Mouse (Mus musculus) adrenal gland, postnatal 4 days (tissue): ENCODE measurements around the gene Coro2b. TPM values are rescaled to one million over a fixed set of nuclear protein-coding genes. Genes with fewer than 3 reads are reported as not detected.

Experiments used
- DNase-seq, 2 experiments: peaks; one replicate each; pipeline ENCODE4 v3.0.0; 2021 to 2022; ENCODE audit warnings: low spot score in 2 of 2, mixed read lengths in 2 of 2
- long read RNA-seq, 2 experiments: library from polyadenylated mRNA; stranded (forward); transcript quantifications; one replicate each; pipeline ENCODE4 v2.0.0; 2021
- total RNA-seq, 2 experiments: library from RNA; stranded (reverse); gene quantifications; 2 replicates each; pipeline ENCODE4 v1.2.3; 2021

The Coro2b gene
- 10 to 100 TPM; 28.4 to 32.6 TPM for total RNA-seq
- long read RNA-seq, experiment 1, partial matches to known transcripts, result 1 of 5 reads
- long read RNA-seq, experiment 1, other reads (novel, unspliced or antisense), result 3 of 5 reads
- long read RNA-seq, experiment 2, partial matches to known transcripts, result 0 of 15 reads
- long read RNA-seq, experiment 2, other reads (novel, unspliced or antisense), result 13 of 15 reads

DNA sequence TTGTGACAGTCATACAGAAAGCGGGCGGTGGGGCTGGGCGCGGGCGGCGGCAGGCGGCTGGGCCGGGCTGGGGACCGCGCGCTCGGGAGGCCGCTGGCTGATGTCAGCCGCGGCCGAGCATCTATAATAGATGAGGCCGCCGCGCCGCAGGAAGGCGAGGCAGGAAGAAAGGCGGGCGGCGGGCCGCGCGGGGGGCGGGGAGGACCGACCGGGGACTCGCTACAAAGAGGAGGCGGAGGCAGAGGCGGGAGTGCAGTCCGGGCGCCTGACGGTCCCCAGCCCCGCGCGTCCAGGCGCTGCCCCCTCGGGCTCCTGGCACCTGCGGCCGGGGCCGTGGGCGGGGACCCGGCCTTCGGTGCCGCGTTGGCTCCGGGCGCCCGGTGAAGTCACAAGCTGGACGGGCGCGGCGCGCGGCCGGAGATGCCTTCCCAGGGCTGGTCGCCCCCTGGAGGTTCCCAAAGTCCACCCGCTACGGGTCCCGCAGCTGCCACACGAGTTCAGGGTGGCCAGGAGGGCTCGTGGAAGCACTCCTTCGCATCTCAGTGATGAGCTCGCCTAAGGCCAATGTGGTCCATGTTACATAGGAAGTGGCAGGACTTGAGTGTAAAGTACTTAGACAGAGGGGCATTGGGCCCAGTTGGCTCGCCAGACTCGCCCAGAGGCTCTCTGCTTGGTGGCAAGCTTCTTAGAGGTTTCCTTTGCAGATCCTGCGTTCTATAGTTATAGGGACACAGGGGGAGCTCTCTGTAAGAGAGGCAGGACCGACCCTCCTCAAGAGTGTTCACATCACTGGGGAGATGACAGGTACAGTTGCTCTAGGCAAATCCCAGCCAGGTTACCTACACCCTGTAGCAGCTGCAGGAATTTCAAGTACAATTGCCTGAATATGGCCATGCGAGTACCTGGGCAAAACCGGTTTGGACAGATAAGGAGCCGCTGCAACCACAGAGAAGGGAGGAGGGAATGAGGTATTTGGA lies at the start of gene Coro2b:
Gene Coro2b, minus strand, starts transcription at position 390 of the 977 bp plus-strand sequence.
- no peak for DNase-seq

DNA sequence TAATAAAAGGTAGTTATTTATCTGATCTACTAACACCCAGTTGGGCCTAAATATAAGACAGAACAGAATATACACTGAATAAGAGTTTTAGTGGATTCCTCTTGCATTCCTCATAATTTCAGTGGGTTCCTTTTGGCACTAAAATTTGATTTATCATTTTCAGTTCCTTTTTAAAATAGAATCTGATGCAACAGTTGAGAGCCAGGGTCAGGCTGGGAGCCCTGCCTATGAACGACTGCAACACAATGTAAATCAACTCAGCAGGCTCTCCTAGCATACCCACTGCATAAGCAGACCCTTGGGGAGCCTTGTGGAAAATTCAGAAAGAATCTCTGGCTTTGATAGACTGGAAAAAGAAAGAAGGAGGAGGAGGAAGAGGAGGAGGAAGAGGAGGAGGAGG lies 40.7 kb upstream of the Coro2b start:
- no peak for DNase-seq

DNA sequence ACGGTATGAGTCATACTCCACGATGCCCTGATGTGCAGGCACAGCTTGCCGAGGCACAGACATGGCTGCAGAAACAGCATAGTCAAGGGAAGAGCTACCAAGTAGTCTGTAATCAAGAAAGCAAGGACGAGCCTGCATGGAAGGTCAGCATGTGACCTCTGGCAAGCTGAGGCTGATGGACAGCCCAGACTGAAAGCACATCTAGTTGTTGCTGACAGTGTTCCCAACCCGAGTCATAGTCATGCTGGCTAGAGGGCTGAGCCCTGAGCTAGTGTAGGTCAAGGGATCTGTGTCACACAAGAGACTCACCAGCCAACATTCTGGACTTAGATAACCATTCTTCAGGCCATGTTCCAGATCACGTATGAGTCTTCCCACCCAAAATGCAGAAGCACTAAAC lies 32.3 kb upstream of the Coro2b start:
- peak in 1 of 2 experiments; percentile 32 for DNase-seq

DNA sequence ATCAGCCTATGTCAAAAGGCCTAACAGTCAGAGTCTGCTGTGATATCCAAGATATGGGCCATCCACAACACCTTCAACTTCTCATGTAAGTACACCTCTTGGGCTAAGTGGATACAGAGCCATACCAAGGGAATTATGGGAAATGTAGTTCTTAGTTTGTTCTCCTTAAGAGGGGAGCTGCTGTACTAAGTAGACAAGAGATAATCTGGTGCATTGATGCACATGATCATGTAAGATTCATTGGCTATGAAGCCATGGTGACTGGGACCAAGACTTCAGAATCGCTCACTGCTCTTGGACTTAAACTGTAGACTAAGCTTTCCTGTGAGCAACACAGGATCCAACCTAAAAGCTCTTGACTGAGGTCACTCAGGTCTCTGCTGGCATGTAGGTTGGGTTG lies 31.0 kb upstream of the Coro2b start:
- no peak for DNase-seq

DNA sequence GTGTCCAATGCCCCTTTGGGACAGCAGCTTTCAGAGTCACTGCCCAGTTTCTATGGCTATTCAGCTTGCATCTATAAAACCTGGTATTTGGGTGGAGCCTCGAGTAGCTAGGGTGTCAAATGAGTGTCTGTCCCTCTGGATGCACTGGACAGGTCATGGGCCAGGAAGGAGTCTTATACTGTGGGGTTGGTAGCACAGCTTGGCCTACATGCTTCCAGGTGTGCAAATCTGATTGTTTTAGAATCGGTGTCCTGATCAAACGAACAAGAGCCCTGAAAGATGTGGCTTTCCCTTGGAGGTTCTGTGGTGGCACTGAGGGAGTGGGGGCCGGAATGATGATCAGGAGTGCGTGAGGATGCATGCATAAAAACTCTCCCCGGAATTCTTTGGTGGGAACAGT lies 25.4 kb upstream of the Coro2b start:
- no peak for DNase-seq

DNA sequence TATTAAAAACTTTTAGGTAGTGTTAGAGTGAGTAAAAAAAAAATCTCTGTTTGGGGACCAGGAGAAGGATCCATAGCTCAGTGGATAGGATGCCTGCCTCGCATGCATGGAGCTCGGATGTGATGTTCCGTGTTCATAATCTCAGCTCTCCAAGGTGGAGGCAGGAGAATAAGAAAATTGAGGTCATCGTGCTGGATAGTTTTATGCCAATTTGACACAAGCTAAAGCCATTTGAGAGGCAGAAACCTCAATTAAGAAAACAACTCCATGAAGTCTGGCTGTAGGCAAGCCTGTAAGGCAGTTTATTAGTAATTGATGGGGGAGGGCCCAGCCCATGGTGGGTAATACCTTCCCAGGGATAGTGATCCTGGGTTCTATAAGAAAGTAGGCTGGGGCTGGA lies 23.6 kb upstream of the Coro2b start:
- no peak for DNase-seq

DNA sequence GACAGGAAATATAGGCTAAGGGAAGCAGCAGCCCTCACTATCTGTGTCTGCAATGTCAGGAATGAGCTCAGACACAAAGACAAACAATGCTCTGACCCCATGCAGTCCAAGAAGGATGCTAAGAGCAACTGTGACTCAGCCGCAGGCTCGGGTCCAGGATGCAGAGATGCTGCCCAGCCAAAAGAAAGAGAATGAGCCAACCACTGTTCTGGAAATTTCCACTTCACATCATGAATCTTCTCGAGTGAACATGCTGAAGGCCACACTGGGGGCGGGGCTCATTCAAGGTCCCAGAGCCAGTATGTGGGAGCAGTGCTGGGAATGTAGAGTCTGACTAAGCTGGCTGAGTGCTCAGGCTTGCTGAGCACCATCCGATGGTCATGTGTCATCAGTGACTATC lies 23.2 kb upstream of the Coro2b start:
- peak; percentile 48 to 79 for DNase-seq

DNA sequence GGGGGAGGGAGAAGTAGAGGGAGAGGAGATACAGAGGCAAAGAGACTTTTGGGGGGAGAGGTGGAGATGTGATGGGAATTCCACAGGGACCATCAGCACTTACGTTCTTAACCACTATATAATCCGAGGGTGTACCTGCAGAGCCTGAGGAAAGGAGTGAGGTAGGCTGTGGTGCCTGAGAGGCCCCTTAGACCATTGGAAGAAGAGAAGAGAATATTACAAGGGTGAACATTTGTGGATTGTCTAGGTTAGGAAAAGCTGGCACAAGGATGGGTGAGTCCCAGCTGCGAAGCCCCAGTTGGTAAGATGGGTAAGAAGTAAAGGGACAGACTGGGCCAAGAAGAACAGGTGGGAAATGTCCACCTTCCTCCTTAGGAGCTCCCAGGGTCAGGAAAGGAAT lies 22.6 kb upstream of the Coro2b start:
- no peak for DNase-seq

DNA sequence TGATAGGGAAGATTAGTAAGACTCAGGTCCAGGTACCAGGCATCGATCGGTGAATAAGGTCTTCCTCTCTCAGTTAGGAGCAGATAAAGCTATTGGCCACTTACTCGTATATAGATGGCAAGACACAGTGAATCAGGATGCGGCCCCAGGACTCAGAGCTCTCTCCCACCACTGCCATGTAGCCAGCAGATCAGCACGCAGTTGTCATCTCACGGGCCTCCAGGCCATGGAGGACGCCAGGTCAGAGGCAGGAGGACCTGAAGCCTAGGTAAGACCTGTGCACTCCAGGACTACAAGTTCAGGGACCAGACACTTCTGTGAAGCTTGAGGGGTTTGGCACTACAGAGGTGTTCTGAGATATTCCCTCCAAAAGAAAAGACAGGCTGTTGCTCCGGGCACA lies 21.2 kb upstream of the Coro2b start:
- no peak for DNase-seq

DNA sequence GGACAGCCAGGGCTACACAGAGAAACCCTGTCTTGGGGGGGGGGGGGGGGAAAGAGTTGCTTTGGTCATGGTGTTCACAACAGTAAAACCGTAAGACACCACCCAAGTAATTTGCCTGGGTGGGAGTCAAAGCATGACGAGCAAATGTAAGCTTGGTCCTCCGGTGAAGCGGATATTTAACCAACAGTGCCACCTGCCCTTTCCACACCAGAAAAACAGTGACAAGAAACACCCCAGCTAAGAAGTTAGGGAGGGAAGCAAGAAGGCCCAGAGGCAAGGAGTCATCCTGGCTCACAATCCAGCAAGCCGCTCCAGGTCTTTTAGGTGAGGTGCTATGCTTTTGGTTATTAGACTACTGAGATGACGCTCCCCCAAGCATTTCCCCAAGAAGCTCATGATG lies 19.9 kb upstream of the Coro2b start:
- DNase-seq, result no peak

DNA sequence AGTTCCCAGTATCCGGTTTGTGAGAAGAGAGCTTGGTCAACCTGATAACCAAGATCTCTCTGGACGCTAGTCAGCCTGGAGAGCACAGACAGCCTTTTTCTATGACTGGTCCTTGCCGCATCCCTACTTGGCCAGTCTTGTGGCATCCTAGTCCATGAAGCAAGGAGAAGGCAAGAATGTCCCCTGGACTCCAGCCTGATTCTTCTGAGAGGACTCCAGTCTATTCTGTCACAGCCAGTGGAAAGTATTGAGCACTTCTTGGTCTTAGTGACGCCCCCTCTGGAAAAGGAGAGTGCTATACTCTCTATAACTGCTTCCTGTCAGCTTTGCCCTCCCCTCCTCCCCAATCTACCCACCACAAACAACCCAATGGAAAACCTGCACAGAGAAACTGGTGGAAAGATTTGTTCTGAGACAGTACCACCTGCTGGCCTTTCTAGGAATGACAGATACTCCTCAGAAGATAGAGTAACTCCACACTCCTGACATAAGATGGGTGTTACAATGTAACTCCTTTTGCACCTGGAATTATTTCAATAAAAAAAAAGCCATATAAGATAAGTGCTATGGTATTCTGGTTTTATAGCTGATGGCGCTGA lies 18.5 kb upstream of the Coro2b start:
- DNase-seq, result no peak

DNA sequence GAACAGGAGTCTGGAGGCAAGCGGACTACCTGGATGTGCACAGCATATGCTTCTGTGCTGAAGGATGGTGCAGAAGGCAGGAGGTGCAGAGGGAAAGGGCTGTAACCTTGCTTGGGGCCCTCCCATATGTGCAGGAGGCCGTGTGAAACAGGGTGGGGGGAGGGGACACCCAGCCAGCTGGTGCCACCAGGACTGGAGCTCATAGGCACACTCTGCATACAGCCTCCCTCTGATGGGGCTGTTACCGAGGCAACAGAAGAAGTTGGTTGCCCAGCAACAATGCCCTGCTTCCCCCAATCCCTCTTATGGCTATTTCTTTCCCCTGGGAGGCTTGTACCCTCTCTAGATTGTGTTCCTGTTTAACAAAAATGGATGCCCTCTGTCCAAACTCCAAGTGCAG lies 17.8 kb upstream of the Coro2b start:
- no peak for DNase-seq

DNA sequence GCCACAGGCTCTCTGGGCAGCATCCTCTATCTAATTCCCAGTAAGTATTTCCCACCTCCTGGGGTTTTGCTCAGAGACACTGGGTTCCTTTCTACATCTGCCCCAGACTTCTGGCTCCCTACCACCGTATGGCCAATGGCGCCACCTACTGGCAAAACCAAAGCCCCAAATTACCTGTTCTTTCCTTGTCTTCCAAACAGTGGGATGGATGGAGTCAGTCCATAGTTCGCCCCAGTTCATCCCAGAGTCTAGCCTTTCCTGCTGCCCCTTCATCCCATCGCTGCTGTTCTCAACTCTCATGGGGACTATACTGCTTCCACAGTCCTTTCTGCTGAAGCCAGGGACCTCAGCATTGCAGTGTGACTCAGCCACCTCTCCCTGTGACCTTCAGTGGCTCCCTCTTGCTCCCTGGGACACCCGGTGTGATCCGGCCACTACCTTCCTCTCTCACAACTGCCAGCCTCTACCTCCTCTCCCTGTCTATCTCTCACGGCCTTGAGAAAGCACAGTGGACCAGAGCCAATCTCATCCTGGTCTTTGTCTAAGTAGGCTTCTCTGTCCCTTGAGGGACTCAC lies 16.6 kb upstream of the Coro2b start:
- DNase-seq, result peak in 1 of 2 experiments; percentile 49

DNA sequence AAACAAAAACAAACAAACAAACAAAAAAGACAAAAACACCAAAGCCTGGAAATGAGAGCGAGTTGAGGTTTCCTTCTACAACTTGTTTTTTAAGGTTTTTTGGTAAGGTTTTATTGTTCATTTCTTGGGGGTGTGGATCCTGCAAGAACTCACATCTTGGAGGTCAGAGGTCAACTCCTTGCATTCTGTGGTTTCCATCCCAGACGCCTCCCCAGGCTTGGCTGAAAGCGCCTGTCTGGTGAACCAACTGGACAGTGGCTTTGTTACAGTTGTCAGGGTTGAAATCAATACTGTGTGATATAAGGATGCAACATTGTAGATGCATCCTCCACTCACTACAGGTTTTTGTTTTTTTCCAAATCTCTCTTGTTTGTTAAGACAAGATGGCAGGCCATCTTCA lies 14.7 kb upstream of the Coro2b start:
- no peak for DNase-seq

DNA sequence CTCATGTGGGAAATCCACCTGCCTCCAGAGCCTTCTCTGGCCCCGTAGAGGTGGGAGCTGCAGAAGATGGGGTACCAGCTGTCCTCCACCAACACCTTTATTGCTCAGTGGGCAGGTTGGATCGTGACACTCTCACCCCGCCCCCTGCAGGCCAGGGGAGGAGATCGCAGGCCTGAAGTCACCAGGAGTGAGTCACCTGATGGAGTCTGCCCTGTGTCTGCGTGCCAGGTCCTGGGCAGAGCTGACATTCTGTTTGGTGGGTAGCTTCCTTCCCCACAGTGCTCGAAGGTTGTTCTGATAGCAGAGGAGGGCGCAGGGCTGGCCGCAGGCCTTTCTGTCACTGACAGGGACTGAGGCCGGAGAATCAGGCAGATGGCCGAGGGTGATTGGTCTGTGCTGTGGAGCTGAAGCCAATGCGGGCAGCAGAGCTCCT lies 13.8 kb upstream of the Coro2b start:
- DNase-seq, result peak in 1 of 2 experiments; percentile 53

DNA sequence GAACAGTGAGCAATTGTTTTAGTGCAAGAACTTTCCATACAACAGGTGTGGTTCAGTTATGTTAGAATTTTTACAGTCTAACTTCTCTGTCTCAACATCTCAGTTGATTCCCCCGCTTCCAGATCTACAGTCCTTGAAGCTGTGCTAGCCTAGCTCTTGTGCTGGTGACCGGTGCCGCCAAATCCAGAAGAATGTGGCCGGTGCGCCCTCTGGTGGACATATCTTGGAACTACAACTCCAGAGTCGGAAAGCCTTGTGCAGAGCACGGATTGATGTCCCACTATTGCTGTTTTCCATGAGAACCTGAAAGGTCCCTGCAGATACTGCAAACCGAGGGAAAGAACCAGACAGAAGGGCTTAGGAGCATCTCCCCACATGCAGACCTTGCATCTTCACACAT lies 13.0 kb upstream of the Coro2b start:
- peak; percentile 82 to 84 for DNase-seq

DNA sequence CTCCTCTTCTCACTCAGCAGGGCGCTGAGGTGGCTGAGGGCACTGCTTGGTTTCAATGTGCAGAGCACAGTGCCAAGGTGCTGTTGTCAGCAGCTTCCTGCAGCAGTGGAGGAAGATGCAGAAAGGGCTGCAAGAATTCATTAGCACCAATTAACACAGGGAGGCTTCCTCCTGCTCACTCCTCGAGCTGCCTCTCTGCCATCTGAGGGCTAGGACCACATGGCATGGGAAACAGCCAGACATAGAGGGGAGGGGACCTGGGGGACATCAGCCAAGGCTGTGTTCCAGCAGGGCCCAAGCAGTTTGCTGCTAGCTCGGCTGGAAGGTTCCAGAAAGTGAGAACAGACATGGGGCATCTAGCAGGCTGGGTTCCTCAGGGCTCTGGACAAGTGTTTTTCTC lies 10.6 kb upstream of the Coro2b start:
- DNase-seq, result no peak

DNA sequence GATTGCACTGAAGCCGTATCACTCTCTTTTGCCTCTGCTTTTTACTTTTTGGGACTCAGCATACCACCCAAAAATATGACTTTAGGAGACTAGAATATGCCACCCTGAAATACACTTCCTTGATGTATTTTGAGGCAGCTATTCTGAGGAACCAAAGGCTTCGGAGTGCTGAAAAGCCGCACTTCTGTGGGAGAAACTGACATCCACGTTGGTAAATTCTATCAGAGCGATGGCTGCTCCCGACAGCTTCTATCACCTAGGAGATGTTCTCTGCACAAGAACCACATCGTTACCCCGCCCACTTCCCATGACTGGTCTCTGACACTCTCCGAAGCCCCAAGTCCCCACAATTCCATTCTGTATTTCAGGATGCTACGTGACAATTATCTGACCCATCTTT lies 8.0 kb upstream of the Coro2b start:
- DNase-seq, result no peak

DNA sequence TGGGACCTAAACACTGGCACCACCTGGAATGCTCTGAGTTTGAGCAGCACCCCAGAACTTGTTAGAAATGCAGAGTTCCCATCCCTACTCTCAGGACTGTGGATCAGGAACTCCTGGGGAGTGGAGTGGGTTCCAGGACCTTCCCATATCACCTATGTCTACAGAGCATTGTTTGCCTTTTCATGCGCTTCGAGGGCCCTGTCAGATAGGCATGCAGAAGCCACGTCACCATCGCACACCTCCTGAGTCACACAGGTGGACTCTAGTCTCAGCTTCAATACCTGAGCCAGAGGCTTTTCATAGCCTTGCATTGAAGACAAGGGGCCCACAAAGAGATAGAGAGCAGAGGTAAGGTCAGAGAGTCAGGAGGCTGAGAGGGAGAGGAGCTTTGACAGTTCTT lies 7.0 kb upstream of the Coro2b start:
- no peak for DNase-seq

DNA sequence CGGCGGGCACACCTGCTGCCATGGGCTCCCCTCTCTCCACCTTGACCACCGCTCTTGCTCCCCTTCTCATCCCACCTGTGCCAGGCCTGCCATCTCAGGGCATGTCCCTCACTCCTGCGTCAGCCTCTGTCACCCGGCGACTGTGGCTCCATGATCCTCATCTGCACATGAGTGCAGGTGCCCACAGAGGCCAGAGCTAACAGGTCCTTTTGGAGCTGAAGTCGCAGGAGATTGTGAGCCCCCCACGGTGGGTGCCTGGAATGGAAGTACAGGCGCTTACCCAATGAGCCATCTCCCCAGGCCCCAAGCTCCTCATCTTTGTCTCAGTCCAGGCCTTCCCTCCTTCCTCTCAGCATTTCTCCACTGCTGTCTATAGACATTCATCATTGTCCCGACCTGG lies 4.8 kb upstream of the Coro2b start:
- DNase-seq, result no peak

DNA sequence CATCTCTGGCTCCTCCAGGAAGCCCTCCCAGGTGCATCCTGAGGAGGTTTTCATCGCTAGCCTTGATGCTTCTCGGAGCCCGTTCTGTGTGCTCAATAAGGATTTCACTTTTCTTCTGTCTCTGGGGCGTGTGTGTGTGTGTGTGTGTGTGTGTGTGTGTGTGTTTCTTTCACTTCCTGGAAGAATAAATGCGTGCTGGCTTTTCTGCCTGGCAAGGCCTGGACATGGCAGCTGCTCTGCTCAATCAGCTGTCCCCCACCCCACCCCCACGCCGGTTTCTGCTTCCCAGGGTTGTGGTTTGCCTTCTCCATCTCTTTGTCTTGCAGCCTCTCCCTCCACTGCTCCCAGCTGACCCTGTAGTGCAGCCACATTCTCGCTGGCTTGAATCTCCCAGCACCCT lies 4.3 kb upstream of the Coro2b start:
- no peak for DNase-seq

DNA sequence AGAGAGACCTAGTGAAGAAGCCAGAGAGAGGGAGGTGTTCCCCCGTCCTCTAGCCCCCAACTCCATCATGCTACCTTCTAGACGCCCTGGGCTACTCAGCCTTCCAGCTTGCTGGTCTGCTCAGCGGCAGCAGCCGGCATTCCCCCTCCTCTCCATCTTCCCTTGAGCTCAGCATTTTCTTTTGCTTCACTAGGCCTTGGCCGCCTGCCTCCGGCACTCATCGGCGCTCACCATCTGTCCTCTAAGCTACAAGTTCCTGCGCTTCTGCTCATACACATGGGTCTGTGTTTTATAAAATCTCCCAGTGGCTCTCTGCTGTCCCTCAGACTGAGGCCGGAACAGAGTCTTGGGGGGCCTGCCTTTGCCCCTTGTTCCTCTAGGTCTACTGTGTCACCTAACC lies 3.9 kb upstream of the Coro2b start:
- DNase-seq, result no peak
